Mouse (Mus musculus) stomach, embryonic 16.5 days (tissue): ENCODE measurements around the gene Enpep. TPM values are rescaled to one million over a fixed set of nuclear protein-coding genes. Genes with fewer than 3 reads are reported as not detected.

Experiments
- ATAC-seq: fragments of 200-750 bp; cut with Nextera tagmentation; 2 replicates; pipeline ENCODE4 v1.8.0; 2017; ENCODE audit warnings: moderate number of reproducible peaks, moderate TSS enrichment; ENCODE audit not compliant: insufficient read depth, low FRiP score
- H3K27ac ChIP-seq: fragments of 300-500 bp; sonication (generic); 2 replicates; pipeline ENCODE4 v1.5.1; 2014; ENCODE audit warnings: low read length
- H3K27me3 ChIP-seq: fragments of 300-500 bp; sonication (generic); 2 replicates; pipeline ENCODE4 v1.6.1; 2014; ENCODE audit warnings: low read length, control low read depth, mixed read lengths; ENCODE audit not compliant: control insufficient read depth, insufficient read depth
- H3K36me3 ChIP-seq: fragments of 300-500 bp; sonication (generic); 2 replicates; pipeline ENCODE4 v1.6.1; 2014; ENCODE audit warnings: low read length; ENCODE audit not compliant: control insufficient read depth, insufficient read depth
- H3K4me1 ChIP-seq: fragments of 300-500 bp; sonication (generic); 2 replicates; pipeline ENCODE4 v1.6.1; 2014; ENCODE audit warnings: low read length, control low read depth, mixed read lengths; ENCODE audit not compliant: control insufficient read depth, insufficient read depth
- H3K4me2 ChIP-seq: fragments of 300-500 bp; sonication (generic); 2 replicates; pipeline ENCODE4 v1.6.1; 2014; ENCODE audit warnings: low read depth, low read length, mixed read lengths
- H3K4me3 ChIP-seq: fragments of 300-500 bp; sonication (generic); replicated peaks from 2 replicates; pipeline ENCODE4 v1.5.1; 2014; ENCODE audit warnings: mild to moderate bottlenecking, low read length
- H3K9ac ChIP-seq: fragments of 300-500 bp; sonication (generic); 2 replicates; pipeline ENCODE4 v1.6.1; 2014; ENCODE audit warnings: low read length
- H3K9me3 ChIP-seq: fragments of 300-500 bp; sonication (generic); replicated peaks from 2 replicates; pipeline ENCODE4 v1.6.1; 2016; ENCODE audit warnings: low read length, control low read depth; ENCODE audit not compliant: control insufficient read depth
- WGBS: fragments of 180-500 bp; shearing (Covaris S2); extraction: QIAGEN DNeasy Blood & Tissue Kit; methylation state at CpG from one replicate; pipeline ENCODE4 v1.1.7; 2014; 5-methylcytosine and 5-hydroxymethylcytosine counted together
- polyA plus RNA-seq: library from polyadenylated mRNA; unstranded; fragments of >200 nt; fragmentation: Nextera tagmentation; extraction: Ambion mirVana; gene quantifications from 2 replicates; pipeline ENCODE4 v1.2.1, GENCODE M21; 2015

The Enpep gene
- polyA plus RNA-seq, 1 experiment from 2014 or later: 19.9 TPM

GRCm38 (mm10) chr3:129273156-129273831 is 59.2 kb downstream of the Enpep start:
- Histone ChIP-seq H3K9ac (no peak overlapping the region), H3K4me2 (no peak overlapping the region), H3K4me1 (no peaks in the 10 kb centered on the region), H3K27ac (no peak overlapping the region), H3K36me3 (no peaks in the 10 kb centered on the region), H3K9me3 (no peaks in the 10 kb centered on the region), H3K4me3 (no peak overlapping the region), H3K27me3 (no peaks in the 10 kb centered on the region)
- ATAC-seq: no peak
- 69% methylated on average over 6 of the region's 6 CpGs for WGBS

DNA sequence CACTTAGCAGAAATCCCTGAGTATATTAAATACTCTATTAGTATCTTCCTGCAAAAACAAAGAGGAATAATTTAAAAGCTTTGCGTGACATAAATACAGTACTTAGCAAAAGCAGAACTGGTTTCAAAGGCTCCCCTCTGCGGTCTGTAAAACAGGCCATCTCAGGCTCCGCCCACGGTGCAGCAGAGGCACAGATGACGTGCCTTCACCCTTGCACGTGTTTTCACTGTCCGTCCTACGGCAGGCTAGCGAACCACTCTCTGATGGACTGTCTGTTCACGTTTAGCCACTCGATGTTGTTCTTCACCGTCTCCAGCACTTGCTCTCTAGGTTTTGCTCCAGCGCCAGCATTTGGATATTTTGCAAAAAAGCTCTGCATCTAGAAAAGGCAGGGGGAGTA is 62.5 kb downstream of the Enpep start:
- no peak overlapping the region for H3K9ac ChIP-seq
- no peaks in the 10 kb centered on the region for H3K27me3 ChIP-seq
- WGBS: 44% methylated on average over 13 of the region's 13 CpGs
- H3K27ac ChIP-seq: no peak overlapping the region
- no peak overlapping the region for H3K4me3 ChIP-seq
- no peak; the same call in 1 of the 2 replicates for ATAC-seq
- H3K4me2 ChIP-seq: 0 out of 2 replicates have a peak overlapping the region, but pooled peaks have one; percentile 21
- H3K36me3 ChIP-seq: no peaks in the 10 kb centered on the region
- 0 out of 2 replicates have a peak, but pooled peaks cover 2% of the 10 kb centered on the region for H3K9me3 ChIP-seq
- H3K4me1 ChIP-seq: no peaks in the 10 kb centered on the region

DNA sequence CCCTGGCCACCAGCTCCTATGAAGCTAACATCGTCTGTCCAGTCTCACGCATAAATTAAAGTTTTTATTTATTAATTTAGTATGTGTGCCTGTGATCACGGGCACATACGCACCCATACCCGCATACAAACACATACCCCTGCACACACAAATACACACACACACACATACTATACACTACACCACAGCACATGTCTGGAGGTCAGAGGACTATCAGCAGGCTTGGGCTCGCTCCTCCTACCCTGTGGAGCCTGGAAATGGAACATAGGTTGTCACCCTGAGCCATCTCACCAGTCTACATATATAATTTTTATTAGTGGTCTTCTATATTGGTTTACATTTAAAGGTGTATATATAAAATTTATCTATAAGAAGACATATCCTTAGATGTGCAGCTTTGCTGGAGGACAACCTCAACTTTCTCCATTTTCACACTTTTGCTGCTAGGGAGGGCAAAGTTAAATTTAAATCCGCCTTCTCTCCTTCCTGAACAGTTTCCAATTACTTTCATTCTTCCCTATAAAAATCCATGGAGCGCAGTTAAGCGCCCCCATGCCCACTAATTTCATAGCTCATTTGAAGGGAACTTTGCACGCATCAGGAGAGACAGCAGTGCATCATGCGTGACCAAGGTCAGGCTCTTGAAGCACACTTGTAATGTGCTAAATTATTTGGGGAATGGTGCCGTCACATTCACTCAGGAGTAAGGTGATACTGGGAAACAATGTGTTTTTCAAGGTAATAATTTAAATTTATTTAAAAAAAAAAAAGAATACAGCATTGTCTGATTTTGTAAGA is 63.4 kb downstream of the Enpep start:
- WGBS: 95% methylated on average over 12 of the region's 12 CpGs
- no peak overlapping the region for H3K4me2 ChIP-seq
- no peaks in the 10 kb centered on the region for H3K4me1 ChIP-seq
- no peak overlapping the region for H3K27ac ChIP-seq
- H3K9ac ChIP-seq: no peak overlapping the region
- 0 out of 2 replicates have a peak, but pooled peaks cover 2% of the 10 kb centered on the region for H3K9me3 ChIP-seq
- no peak overlapping the region for H3K4me3 ChIP-seq
- H3K27me3 ChIP-seq: no peaks in the 10 kb centered on the region
- ATAC-seq: no peak
- no peaks in the 10 kb centered on the region for H3K36me3 ChIP-seq

DNA sequence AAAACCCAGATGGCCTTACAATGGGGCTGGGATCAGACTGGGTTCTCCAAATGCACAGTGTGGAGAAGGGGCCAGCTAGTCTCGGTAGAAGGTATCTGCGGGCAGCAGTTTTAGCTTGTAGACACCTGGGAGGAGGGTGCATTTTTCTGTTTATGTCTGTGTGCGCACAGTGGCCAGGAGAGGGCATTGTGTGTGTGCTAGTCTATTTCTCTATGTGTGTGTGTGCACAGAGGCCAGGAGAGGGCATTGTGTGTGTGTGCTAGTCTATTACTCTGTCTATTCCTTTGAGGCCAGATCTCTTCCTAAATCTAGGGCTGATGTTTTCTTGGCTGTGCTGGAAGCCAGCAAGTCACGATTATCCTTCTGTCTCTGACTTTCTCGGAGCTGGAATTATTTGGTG is 74.0 kb downstream of the Enpep start:
- no peak for ATAC-seq
- WGBS: 74% methylated on average over 5 of the region's 5 CpGs

DNA sequence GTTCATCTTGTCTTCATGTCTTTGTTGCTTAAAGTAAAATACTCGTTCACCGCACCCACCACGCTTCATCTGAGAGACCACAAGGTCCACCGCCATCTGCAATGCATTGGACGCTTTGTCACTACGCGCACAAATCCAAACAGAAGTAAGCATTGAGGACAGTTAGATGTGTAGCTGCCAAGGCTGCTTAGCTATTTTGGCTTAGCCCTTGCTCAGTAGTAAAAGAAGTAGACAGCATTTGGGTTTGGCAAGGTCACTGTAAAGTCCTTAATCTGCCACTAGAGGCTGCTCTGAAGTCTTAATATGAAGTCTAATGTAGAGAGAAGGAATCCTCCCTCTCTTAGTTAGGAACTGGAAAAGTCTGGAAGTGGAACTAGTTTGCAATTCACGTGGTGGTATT is 75.8 kb downstream of the Enpep start:
- H3K27me3 ChIP-seq: peaks cover 4% of the 10 kb centered on the region; the same call in 1 of the 2 replicates
- 56% methylated on average over 8 of the region's 8 CpGs for WGBS
- H3K36me3 ChIP-seq: no peaks in the 10 kb centered on the region
- no peaks in the 10 kb centered on the region for H3K9me3 ChIP-seq
- H3K4me1 ChIP-seq: no peaks in the 10 kb centered on the region
- H3K4me3 ChIP-seq: no peak overlapping the region
- H3K4me2 ChIP-seq: peak overlapping the region; percentile 42; the same call in 1 of the 2 replicates
- H3K27ac ChIP-seq: no peak overlapping the region
- no peak for ATAC-seq
- no peak overlapping the region for H3K9ac ChIP-seq

More for the DNA sequence above, 74.0 kb downstream of the Enpep start:
- no peaks in the 10 kb centered on the region for H3K9me3 ChIP-seq
- H3K9ac ChIP-seq: no peak overlapping the region
- H3K27ac ChIP-seq: no peak overlapping the region
- no peaks in the 10 kb centered on the region for H3K4me1 ChIP-seq
- no peak overlapping the region for H3K4me3 ChIP-seq
- H3K36me3 ChIP-seq: no peaks in the 10 kb centered on the region
- H3K4me2 ChIP-seq: no peak overlapping the region
- peaks cover 4% of the 10 kb centered on the region; the same call in 1 of the 2 replicates for H3K27me3 ChIP-seq

GRCm38 (mm10) chr3:129256283-129256682 is 76.2 kb downstream of the Enpep start:
- H3K4me1 ChIP-seq: no peaks in the 10 kb centered on the region
- peak overlapping the region; percentile 24; the same call in 1 of the 2 replicates for H3K4me3 ChIP-seq
- peaks cover 4% of the 10 kb centered on the region; the same call in 1 of the 2 replicates for H3K27me3 ChIP-seq
- no peaks in the 10 kb centered on the region for H3K36me3 ChIP-seq
- peak overlapping the region; percentile 42 for H3K4me2 ChIP-seq
- H3K9ac ChIP-seq: no peak overlapping the region
- no peak overlapping the region for H3K27ac ChIP-seq
- WGBS: 52% methylated on average over 19 of the region's 19 CpGs
- no peak for ATAC-seq
- no peaks in the 10 kb centered on the region for H3K9me3 ChIP-seq

DNA sequence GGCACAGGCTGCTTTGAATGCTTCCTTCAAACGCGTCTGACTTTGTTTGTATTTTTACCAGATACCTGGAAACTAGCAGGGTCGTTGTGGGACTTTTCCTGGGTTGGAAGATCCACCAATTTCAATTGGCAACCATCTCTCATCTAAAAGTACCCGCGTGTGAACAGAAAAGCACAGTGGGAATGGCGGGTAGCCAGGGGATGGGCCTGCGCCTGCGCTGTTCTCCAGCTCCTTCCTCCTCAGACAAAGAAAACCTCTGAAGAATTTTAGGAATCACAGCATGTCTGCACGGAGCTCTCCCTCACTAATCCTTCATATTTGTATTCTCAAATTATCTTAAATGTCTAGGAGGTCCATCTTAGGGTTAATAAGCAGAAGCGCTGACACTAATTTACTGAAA is 78.3 kb downstream of the Enpep start:
- Histone ChIP-seq H3K4me1 (no peaks in the 10 kb centered on the region), H3K4me3 (peak overlapping the region; percentile 19), H3K27ac (no peak overlapping the region), H3K27me3 (peaks cover 4% of the 10 kb centered on the region; the same call in 1 of the 2 replicates), H3K4me2 (peak overlapping the region; percentile 24; the same call in 1 of the 2 replicates), H3K9ac (no peak overlapping the region), H3K9me3 (no peaks in the 10 kb centered on the region), H3K36me3 (no peaks in the 10 kb centered on the region)
- no peak for ATAC-seq
- 41% methylated on average over 10 of the region's 10 CpGs for WGBS

- 79% methylated on average over 9 of the region's 9 CpGs for WGBS
- no peak for ATAC-seq
- no peaks in the 10 kb centered on the region for H3K36me3 ChIP-seq
- no peak overlapping the region for H3K4me2 ChIP-seq
- no peak overlapping the region for H3K4me3 ChIP-seq
- H3K9me3 ChIP-seq: no peaks in the 10 kb centered on the region
- H3K9ac ChIP-seq: no peak overlapping the region
- no peak overlapping the region for H3K27ac ChIP-seq
- H3K27me3 ChIP-seq: peaks cover under 1% of the 10 kb centered on the region; the same call in 1 of the 2 replicates
- H3K4me1 ChIP-seq: no peaks in the 10 kb centered on the region
Measured at GRCm38 (mm10) chr3:129250997-129251396, 81.5 kb downstream of the Enpep start.

GRCm38 (mm10) chr3:129238664-129239258 is 93.8 kb downstream of the Enpep start:
- H3K4me1 ChIP-seq: no peaks in the 10 kb centered on the region
- no peaks in the 10 kb centered on the region for H3K9me3 ChIP-seq
- H3K27me3 ChIP-seq: no peaks in the 10 kb centered on the region
- H3K4me2 ChIP-seq: no peak overlapping the region
- no peaks in the 10 kb centered on the region for H3K36me3 ChIP-seq
- H3K9ac ChIP-seq: no peak overlapping the region
- WGBS: 31% methylated on average over 13 of the region's 13 CpGs
- no peak overlapping the region for H3K4me3 ChIP-seq
- ATAC-seq: no peak
- H3K27ac ChIP-seq: no peak overlapping the region
